Mouse (Mus musculus): ENCODE measurements at regions not wholly inside any gene's neighbourhood (a gene's known extent, or its start where the extent isn't known, plus 50 kb on each side); places are given as distances from the start of the nearest gene placed in this dataset.

DNA sequence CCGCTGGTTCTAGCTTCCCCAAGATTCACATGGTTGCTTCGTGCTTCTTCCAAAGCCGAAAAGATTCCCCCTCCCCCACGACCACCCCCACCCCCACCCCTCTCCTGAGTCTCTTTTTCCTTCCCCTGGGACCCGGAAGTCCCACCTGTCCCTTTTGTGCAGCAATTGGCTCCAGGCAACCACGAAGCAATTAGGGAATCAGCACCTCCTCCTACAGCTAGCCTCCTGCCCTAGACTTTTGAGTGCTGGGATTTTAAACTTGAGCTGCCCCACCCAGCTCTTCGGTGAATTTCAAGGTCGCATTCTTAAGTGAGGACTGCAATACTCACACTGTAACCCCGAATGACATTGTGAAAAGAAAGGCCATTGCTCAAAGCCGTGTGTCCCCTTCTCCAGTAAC, 445.9 kb downstream of the Etnk1 start:
- no peak for DNase-seq (ENCODE audit: low read depth)
- TF ChIP-seq POLR2A (IDR thresholded peaks at IDR 0.05; ENCODE audit: borderline replicate concordance, extremely low read depth, insufficient read depth, insufficient read length, poor library complexity, severe bottlenecking) (no peak), CTCF (IDR thresholded peaks at IDR 0.05; ENCODE audit: borderline replicate concordance, extremely low read depth, insufficient read depth, insufficient read length) (no peak)

DNA sequence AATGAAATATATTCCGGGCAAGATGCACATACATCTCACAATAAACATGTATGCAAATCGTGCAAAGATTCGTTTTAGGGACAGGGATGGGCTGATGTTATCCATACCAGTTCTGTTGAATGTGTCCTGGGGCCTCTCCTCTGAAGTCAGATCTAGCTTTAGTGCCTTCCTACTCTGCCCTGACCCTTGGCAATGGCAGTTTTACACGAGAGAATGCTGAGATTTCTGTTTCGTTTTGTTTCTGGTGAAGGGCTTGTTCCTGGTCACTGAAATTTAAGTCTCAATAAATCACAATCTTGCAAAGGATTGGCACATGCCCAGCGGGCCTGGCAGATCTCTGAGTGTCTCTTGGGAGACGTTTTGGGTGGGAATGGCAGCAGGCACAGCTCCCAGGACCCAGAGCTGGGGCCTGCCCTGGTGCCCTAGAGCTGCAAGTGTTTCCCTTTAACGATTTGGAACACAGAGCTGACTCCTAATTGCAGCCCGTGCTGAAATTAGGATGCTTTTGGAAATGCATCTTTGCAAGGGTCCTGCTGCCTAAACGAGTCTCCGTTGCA, 447.5 kb downstream of the Etnk1 start:
- peak; percentile 22 for DNase-seq (ENCODE audit: low read depth)
- no peak for TF ChIP-seq POLR2A (IDR thresholded peaks at IDR 0.05; ENCODE audit: borderline replicate concordance, extremely low read depth, insufficient read depth, insufficient read length, poor library complexity, severe bottlenecking)
- no peak for TF ChIP-seq CTCF (IDR thresholded peaks at IDR 0.05; ENCODE audit: borderline replicate concordance, extremely low read depth, insufficient read depth, insufficient read length)

DNA sequence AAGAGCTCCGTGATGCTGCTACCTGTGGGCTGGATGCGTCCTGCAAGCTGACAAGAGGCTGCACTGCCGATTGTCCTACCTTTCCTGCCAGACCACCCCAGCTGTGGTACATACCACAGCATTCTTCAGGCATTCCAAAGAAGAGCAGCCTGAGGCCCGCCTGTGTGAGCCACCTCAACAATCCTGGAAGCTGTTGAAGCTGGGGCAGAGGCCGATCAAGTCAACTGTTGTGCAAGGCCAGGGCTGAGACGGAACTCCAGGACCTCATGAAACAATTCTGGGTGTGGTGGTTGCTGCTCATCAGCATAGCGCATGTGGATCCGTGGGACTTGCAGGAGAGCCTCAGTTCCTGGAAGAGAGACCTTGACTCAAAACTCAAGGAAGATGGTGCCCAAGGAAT, 448.3 kb downstream of the Etnk1 start:
- DNase-seq (ENCODE audit: low read depth), result no peak
- TF ChIP-seq POLR2A (IDR thresholded peaks at IDR 0.05; ENCODE audit: borderline replicate concordance, extremely low read depth, insufficient read depth, insufficient read length, poor library complexity, severe bottlenecking) (no peak), CTCF (IDR thresholded peaks at IDR 0.05; ENCODE audit: borderline replicate concordance, extremely low read depth, insufficient read depth, insufficient read length) (no peak)

DNA sequence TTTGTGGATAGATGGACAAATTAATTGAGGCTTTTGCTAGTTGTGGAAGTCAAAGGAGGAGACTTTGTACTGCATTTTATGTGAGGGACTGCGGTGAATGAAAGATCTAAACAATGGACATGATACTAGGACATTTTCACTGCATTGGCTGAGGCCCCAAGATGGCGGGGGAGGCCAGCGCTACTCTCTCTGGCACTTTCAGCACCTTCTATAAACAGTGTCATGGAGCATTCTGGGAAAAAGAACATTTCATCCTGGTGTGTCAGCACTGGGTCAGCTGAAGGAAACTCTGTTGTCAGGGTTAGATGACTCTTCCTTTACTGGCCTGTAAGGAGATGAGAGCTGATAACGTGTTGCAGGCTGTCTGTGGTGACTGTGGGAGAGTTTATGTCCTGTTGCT, 449.4 kb downstream of the Etnk1 start:
- TF ChIP-seq POLR2A (IDR thresholded peaks at IDR 0.05; ENCODE audit: borderline replicate concordance, extremely low read depth, insufficient read depth, insufficient read length, poor library complexity, severe bottlenecking) (no peak), CTCF (IDR thresholded peaks at IDR 0.05; ENCODE audit: borderline replicate concordance, extremely low read depth, insufficient read depth, insufficient read length) (no peak)
- no peak for DNase-seq (ENCODE audit: low read depth)

DNA sequence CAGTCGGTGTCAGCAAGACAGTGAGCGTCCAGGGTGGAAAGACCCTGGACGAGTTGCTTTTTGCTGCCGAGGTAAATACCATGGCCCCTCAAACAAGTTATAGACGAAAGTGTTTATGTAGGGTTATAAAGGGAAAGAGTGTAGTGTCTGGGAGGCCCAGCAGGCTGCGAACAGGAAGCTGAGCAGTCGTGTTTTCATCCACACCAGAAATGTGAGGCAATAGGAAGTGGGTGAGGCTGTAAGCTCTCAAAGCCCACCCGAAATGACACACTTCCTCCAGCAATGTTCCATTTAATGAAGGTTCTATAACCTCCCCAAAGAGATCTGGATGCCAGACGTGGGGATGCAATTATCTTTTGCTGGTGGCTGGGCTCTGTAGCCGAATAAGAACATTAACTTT, 451.5 kb downstream of the Etnk1 start:
- TF ChIP-seq POLR2A (IDR thresholded peaks at IDR 0.05; ENCODE audit: borderline replicate concordance, extremely low read depth, insufficient read depth, insufficient read length, poor library complexity, severe bottlenecking) (no peak), CTCF (IDR thresholded peaks at IDR 0.05; ENCODE audit: borderline replicate concordance, extremely low read depth, insufficient read depth, insufficient read length) (no peak)
- no peak for DNase-seq (ENCODE audit: low read depth)

DNA sequence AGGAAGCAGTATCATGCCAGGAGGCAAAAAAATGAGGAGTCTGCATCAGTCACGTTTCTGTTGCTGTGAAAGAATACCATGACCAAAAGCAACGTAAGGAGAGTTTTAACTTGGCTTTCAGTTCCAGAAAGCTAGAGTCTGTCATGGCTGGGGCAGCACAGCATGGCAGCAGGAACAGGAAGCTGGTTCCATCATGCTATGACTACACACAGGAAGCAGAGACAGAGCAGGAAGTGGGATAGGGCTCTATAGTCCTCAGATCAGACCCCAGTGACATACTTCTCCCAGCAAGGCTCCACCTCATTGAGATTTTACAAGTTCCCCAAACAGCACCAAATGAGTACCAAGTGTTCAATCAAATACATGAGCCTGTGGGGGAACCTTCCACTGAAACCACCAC, 453.6 kb downstream of the Etnk1 start:
- no peak for DNase-seq (ENCODE audit: low read depth)
- no peak for TF ChIP-seq POLR2A (IDR thresholded peaks at IDR 0.05; ENCODE audit: borderline replicate concordance, extremely low read depth, insufficient read depth, insufficient read length, poor library complexity, severe bottlenecking)
- TF ChIP-seq CTCF (IDR thresholded peaks at IDR 0.05; ENCODE audit: borderline replicate concordance, extremely low read depth, insufficient read depth, insufficient read length), result no peak

DNA sequence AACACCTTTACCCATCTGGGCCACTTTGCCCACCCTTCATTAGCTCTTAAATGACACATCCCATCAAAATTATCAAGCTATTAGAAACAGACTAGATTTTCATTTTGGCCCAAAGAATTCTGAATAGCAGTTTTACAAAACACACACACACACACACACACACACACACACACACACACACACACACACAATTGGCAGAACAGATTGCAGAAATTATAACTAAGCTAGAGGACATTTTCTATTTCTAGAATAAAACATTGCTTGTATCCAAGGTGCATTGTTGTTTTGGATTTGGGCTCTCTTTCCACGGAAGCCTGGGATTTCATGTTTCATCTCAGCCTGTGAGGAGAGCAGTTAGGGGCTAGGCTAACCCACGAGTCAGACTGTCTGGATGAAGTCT, 455.1 kb downstream of the Etnk1 start:
- DNase-seq (ENCODE audit: low read depth), result no peak
- no peak for TF ChIP-seq POLR2A (IDR thresholded peaks at IDR 0.05; ENCODE audit: borderline replicate concordance, extremely low read depth, insufficient read depth, insufficient read length, poor library complexity, severe bottlenecking)
- no peak for TF ChIP-seq CTCF (IDR thresholded peaks at IDR 0.05; ENCODE audit: borderline replicate concordance, extremely low read depth, insufficient read depth, insufficient read length)

DNA sequence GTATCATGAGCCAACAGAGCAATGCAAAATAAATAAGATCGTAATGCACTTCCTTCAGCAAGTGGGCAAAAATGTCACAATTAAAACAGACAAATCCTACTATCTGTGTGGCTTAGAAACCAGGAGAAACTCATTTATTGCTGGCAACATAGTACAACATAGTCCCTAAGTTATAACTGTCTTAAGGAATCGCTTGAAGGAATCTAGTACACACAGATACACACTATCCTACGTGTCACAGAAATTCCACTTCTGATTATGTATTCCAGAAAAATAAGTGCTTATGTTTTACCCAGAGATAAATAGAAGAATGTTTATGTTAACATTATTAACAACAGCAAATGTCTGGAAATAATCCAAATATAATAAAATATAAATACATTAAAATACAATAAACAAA, 457.9 kb downstream of the Etnk1 start:
- TF ChIP-seq POLR2A (IDR thresholded peaks at IDR 0.05; ENCODE audit: borderline replicate concordance, extremely low read depth, insufficient read depth, insufficient read length, poor library complexity, severe bottlenecking) (no peak), CTCF (IDR thresholded peaks at IDR 0.05; ENCODE audit: borderline replicate concordance, extremely low read depth, insufficient read depth, insufficient read length) (no peak)
- no peak for DNase-seq (ENCODE audit: low read depth)

DNA sequence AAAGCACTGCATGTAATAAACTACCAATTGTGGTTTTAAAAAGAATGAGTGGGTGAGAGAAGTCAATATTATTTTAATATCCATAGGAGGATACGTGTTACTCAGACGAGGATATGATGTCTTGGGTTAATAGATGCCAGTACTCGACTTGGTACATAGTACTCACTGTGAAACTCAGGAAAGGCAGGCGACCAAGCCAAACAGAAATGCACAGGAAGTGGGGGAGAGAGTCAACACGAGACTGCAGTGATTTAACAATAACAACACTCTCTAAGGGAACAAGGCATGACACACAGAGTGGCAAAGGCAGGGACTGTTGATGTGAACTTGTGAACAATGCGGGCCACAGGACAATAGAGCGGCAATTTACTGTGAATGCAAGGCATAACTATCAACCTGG, 464.6 kb downstream of the Etnk1 start:
- TF ChIP-seq CTCF (IDR thresholded peaks at IDR 0.05; ENCODE audit: borderline replicate concordance, extremely low read depth, insufficient read depth, insufficient read length) (no peak), POLR2A (IDR thresholded peaks at IDR 0.05; ENCODE audit: borderline replicate concordance, extremely low read depth, insufficient read depth, insufficient read length, poor library complexity, severe bottlenecking) (no peak)
- DNase-seq (ENCODE audit: low read depth), result no peak

DNA sequence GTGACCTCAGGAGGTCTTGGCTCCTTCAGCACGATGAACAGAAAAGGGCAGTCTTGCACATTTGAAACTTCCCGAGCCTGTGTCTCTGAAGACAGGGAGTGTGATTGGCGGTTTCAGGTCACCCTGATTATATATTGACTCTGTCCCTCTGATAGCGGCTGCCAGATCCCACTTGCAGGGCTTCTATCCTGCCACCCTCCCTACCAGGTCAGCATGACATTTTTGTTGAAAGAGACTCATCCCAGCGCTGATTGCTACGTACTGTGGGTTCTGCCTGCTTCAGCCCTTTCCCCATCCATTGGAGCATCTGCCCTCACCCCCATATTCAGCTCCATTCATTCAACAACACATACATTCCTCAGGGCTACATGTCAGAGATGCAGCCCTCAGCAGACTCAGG, 466.7 kb downstream of the Etnk1 start:
- TF ChIP-seq POLR2A (IDR thresholded peaks at IDR 0.05; ENCODE audit: borderline replicate concordance, extremely low read depth, insufficient read depth, insufficient read length, poor library complexity, severe bottlenecking), result no peak
- TF ChIP-seq CTCF (IDR thresholded peaks at IDR 0.05; ENCODE audit: borderline replicate concordance, extremely low read depth, insufficient read depth, insufficient read length), result no peak
- DNase-seq (ENCODE audit: low read depth), result no peak

DNA sequence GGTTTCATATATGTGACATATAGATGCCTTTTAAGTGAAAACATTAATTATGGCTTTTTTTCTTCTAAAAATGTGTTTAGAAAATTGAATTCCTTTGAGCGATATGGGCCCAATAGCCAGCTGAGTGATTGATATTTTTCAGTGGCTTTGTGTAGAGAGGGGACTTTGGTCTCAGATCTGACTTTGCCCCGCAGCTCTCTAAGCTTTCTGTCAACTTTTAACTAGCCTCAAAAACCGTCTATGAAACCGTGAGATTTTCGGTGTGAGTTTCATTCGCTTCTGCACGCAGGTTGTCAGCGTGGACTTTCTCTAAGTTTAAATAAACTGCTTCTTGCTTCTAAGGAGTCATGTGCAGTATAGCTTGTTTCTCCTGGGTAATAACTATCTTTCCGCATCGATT, 467.3 kb downstream of the Etnk1 start:
- TF ChIP-seq CTCF (IDR thresholded peaks at IDR 0.05; ENCODE audit: borderline replicate concordance, extremely low read depth, insufficient read depth, insufficient read length) (no peak), POLR2A (IDR thresholded peaks at IDR 0.05; ENCODE audit: borderline replicate concordance, extremely low read depth, insufficient read depth, insufficient read length, poor library complexity, severe bottlenecking) (no peak)
- no peak for DNase-seq (ENCODE audit: low read depth)

DNA sequence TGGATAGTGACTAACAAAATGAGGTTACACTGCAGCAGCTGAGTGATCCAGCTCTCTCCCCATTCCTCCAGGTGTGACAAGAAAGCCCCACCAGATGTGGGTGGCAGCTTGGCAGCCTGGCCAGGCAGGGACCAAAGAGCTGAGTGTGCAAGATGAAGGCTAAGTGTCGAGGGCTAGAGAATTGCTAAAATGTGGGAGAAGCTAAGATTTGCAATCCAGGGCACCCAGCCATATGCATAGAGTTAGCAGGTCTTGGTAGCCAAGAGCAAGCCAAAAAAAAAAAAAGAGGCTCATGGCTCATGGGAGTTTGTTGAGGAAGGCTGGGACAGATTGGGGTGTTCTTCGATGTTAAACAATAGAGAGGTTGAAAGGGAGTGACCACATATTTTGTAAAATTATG, 468.0 kb downstream of the Etnk1 start:
- DNase-seq (ENCODE audit: low read depth), result no peak
- TF ChIP-seq POLR2A (IDR thresholded peaks at IDR 0.05; ENCODE audit: borderline replicate concordance, extremely low read depth, insufficient read depth, insufficient read length, poor library complexity, severe bottlenecking), result no peak
- no peak for TF ChIP-seq CTCF (IDR thresholded peaks at IDR 0.05; ENCODE audit: borderline replicate concordance, extremely low read depth, insufficient read depth, insufficient read length)

Measured in brain, embryonic 14.5 days (tissue).